Mouse (Mus musculus) embryonic fibroblast, embryonic 13.5 days (primary cell): ENCODE measurements at regions not wholly inside any gene's neighbourhood (a gene's known extent, or its start where the extent isn't known, plus 50 kb on each side); places are given as distances from the start of the nearest gene placed in this dataset.

Experiments used
- H3K27ac ChIP-seq: 2 replicates; pipeline ENCODE4 v1.5.1; 2012; ENCODE audit warnings: low read length, control low read depth, inconsistent platforms; ENCODE audit not compliant: insufficient read depth
- H3K4me1 ChIP-seq: 2 replicates; pipeline ENCODE4 v1.6.1; 2011; ENCODE audit warnings: low read length; ENCODE audit not compliant: control insufficient read depth, insufficient read depth
- H3K4me3 ChIP-seq: 2 replicates; pipeline ENCODE4 v1.5.1; 2011; ENCODE audit warnings: mild to moderate bottlenecking, control low read depth, low read length; ENCODE audit not compliant: insufficient read depth
- CTCF ChIP-seq: IDR thresholded peaks from 2 replicates; pipeline ENCODE4 v1.5.1; 2011; ENCODE audit warnings: mild to moderate bottlenecking, control low read depth, low read length, moderate library complexity, borderline replicate concordance; ENCODE audit not compliant: insufficient read depth
- POLR2A ChIP-seq: IDR thresholded peaks from 2 replicates; pipeline ENCODE4 v1.6.1; 2011; ENCODE audit warnings: low read depth, mild to moderate bottlenecking, control low read depth, low read length, moderate library complexity

DNA sequence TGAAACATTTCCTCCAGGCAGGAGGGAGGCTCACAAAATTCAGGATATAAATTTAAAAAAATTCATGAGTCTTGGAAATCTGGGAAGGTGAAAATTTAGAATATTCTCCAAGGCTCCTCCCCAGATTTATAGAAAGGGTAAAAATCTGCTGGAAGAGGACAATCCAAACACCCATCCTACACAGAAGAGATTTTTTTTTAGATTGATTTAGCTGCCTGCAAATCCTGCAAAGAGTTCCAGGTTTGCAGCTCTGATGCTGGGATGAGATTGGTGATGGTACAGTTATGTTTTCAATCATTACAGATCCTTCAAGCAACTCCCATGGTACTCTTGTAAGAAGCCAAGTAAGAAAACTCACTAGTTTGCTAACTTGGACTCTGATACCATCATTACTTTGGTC is 127.8 kb downstream of the Otor start:
- no peak overlapping the region for H3K4me3 ChIP-seq
- no peak overlapping the region for H3K27ac ChIP-seq
- TF ChIP-seq CTCF, result no peak
- no peak for TF ChIP-seq POLR2A
- no peaks in the 10 kb centered on the region for H3K4me1 ChIP-seq

DNA sequence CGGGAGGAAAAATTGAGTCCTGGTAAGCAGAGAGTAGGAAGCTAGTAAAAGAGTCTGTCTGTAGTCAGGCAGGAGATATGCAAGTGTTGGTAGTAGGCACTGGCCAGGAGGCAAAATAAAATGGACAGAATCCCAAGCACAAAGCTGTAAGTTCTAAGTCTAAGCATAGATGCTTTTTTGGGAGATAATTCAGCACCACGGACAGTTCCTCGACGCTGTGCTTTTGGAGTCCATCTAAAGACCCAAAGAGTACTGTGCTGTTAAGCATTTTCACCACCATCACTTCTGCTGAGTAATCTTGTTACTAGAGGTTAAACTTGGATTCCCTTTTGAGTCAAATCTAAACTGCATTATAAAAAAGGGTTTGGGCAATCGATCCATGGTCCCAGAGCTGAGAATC is 128.9 kb downstream of the Otor start:
- Histone ChIP-seq H3K27ac (no peak overlapping the region), H3K4me1 (no peaks in the 10 kb centered on the region), H3K4me3 (no peak overlapping the region)
- TF ChIP-seq POLR2A, result no peak
- TF ChIP-seq CTCF, result no peak

- no peak for TF ChIP-seq POLR2A
- TF ChIP-seq CTCF, result no peak
- H3K4me3 ChIP-seq, result no peak overlapping the region
- H3K4me1 ChIP-seq, result no peaks in the 10 kb centered on the region
- no peak overlapping the region for H3K27ac ChIP-seq
These were observed 139.0 kb downstream of the Otor start for GRCm38 (mm10) chr2:143217251-143217650.

- Histone ChIP-seq H3K4me3 (no peak overlapping the region), H3K27ac (no peak overlapping the region), H3K4me1 (no peaks in the 10 kb centered on the region)
- TF ChIP-seq CTCF (no peak), POLR2A (no peak)
These were observed 139.6 kb downstream of the Otor start for GRCm38 (mm10) chr2:143217760-143218358.

- no peak overlapping the region for H3K4me3 ChIP-seq
- no peak for TF ChIP-seq POLR2A
- TF ChIP-seq CTCF, result no peak
- H3K4me1 ChIP-seq, result no peaks in the 10 kb centered on the region
- H3K27ac ChIP-seq, result no peak overlapping the region
These were observed 144.1 kb downstream of the Otor start for GRCm38 (mm10) chr2:143222326-143222725.

DNA sequence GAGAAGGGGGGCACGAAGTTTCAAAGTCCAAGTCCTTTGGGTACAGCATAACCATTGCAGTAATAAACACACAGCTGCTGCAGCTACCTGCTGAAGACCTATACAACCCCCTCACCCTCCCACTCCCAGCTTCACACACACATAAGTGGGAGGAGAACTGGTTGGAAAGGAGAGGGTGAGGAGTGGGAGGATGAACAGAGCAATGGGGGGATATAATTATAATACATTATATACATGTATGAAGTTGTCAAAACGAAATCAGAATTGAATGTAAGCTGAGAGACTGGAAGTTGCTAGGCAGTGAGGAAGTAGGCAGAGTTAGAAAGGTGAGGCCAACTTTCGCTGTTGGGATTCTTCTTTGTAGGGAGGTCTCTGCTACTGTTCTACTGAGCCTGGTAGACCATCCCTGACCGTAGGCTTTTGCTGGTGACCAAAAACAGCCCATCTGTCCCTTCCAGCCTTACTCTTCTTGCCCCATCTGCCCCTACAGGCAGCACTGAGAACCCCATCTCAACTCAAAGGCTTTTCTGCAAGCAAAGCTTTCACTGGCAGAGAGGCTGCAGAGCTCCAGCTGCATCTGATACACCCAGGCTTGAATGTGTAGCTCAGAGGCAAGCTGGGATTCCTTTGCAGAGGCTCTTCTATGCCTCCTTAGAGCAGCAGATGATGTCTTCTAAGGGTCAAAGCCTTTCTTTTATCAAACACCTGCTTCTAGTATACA is 146.3 kb downstream of the Otor start:
- no peaks in the 10 kb centered on the region for H3K4me1 ChIP-seq
- H3K4me3 ChIP-seq, result no peak overlapping the region
- H3K27ac ChIP-seq, result no peak overlapping the region
- no peak for TF ChIP-seq POLR2A
- TF ChIP-seq CTCF, result no peak

GRCm38 (mm10) chr2:143233795-143234194 is 155.5 kb downstream of the Otor start:
- Histone ChIP-seq H3K4me1 (no peaks in the 10 kb centered on the region), H3K4me3 (no peak overlapping the region)
- no peak for TF ChIP-seq POLR2A
- no peak for TF ChIP-seq CTCF

DNA sequence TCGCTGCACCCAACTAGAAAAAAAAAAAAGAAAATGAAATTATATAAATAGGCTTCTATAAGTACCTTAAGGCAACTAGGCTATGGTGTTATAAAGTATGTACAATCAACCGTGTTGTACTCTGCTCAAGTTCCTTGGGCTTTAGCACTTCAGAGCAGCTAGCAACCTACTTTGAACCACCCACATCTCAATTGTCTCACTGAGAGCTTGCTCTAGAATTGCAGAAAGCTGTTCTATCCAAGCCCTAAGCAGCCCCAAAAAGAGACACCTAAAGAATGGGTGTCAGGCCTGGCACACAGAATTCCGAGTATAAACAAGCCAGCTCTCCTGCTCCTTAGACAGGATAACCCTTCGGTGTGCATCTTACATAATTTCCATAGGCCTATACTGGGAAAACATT is 162.0 kb downstream of the Otor start:
- H3K4me3 ChIP-seq, result no peak overlapping the region
- peaks cover 3% of the 10 kb centered on the region; the same call in 1 of the 2 replicates for H3K4me1 ChIP-seq
- TF ChIP-seq POLR2A (no peak), CTCF (no peak)
- H3K27ac ChIP-seq, result no peak overlapping the region

More at GRCm38 (mm10) chr2:143233795-143234194, 155.5 kb downstream of the Otor start:
- H3K27ac ChIP-seq, result no peak overlapping the region

- TF ChIP-seq POLR2A (no peak), CTCF (no peak)
- H3K27ac ChIP-seq, result no peak overlapping the region
- no peak overlapping the region for H3K4me3 ChIP-seq
- peaks cover 6% of the 10 kb centered on the region for H3K4me1 ChIP-seq
These were observed 165.5 kb downstream of the Otor start for GRCm38 (mm10) chr2:143243741-143244140.

DNA sequence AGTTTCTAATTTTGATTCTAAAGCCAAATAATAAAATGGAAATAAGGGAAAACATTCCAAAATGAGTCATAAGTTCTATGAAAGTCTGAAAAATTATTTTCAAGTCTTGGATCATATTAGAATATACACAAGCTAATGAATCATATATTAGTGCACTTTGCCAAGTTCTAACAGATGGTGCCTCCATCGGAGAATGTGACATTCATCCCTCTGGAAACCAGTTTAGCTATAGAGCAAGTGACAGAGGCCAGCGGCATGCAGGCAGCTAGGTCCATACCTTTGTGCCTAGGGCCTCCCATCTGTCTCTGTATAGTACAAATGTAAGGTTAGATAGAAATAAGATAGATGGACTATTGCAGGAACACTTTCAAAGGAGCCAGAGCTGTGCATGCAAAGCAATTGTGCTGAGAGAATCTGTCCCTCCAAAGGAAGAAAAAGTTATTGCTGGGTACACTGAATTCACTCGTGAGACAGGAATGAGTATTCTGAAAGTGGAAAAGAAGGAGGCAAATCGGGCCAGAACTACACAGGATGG is 167.9 kb downstream of the Otor start:
- TF ChIP-seq POLR2A, result no peak
- TF ChIP-seq CTCF, result no peak
- Histone ChIP-seq H3K4me1 (peaks cover 6% of the 10 kb centered on the region), H3K27ac (no peak overlapping the region), H3K4me3 (no peak overlapping the region)
